Mouse (Mus musculus): ENCODE data around the gene Gtdc1. TPM values are rescaled to one million over a fixed set of nuclear protein-coding genes. Genes with fewer than 3 reads are reported as not detected.

The Gtdc1 gene
- polyA plus RNA-seq, 3 experiments from 2014 or later: 14.3 to 31.2 (median 21.5) TPM

GRCm38 (mm10) chr2:44519236-44519635 lies 408.2 kb downstream of the Gtdc1 start:
- no peak for ATAC-seq

DNA sequence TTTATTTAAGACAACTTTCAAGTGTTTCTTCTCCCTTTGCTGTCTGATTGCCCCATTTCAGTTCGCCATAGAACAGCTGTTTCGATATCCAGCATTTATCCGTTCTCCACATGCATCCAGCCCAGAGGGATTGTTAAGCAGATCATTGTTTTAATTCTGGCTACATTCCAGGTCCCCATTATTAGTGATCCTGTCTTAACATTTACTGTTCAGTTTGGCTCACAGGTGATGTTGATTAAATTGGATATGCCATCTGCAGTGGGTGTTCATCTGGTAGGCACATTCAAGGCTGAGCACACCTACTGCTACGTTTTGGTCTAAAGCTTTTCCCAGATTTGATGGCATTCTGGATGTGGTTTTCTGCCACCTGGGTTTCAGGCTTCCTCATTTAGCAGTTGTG lies 409.4 kb downstream of the Gtdc1 start:
- ATAC-seq: no peak

Other genes with a start within 250 kb of the Gtdc1 start
- 1 to 10 TPM in 1 of 3 experiments, under 1 TPM in 2; 0.66 to 6.7 (median 0.91) TPM for gene Zeb2, start 189.7 kb upstream of the Gtdc1 start, polyA plus RNA-seq (2017; shearing (Covaris generic))